Mouse (Mus musculus): ENCODE data around the gene Dna2. TPM values are rescaled to one million over a fixed set of nuclear protein-coding genes. Genes with fewer than 3 reads are reported as not detected.
A peak's percentile ranks its signal among the peaks of the same experiment; 100 is the strongest.

Gene Dna2
- polyA plus RNA-seq, 1 experiment from 2014 or later = 22.0 TPM

DNA sequence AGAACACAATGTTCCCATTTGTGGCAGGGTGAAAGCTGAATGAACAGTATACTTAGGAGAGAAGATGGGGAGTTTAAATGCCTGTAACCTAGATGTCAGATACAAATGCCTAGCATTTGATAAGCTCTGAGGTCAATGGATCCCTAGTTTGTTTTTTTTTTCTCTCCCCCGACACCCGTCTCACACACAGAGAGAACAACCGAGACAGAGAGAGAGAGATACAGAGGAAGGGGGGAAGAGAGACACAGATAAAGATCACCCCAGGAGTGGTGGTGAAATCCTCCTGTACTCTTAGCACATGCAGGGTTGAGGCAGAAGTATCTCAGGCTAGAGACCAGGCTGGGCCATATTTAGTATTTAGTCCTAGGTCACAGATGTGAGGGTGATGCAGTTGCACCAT lies 27.8 kb upstream of the Dna2 start:
- H3K4me2 ChIP-seq = no peak overlapping the region

DNA sequence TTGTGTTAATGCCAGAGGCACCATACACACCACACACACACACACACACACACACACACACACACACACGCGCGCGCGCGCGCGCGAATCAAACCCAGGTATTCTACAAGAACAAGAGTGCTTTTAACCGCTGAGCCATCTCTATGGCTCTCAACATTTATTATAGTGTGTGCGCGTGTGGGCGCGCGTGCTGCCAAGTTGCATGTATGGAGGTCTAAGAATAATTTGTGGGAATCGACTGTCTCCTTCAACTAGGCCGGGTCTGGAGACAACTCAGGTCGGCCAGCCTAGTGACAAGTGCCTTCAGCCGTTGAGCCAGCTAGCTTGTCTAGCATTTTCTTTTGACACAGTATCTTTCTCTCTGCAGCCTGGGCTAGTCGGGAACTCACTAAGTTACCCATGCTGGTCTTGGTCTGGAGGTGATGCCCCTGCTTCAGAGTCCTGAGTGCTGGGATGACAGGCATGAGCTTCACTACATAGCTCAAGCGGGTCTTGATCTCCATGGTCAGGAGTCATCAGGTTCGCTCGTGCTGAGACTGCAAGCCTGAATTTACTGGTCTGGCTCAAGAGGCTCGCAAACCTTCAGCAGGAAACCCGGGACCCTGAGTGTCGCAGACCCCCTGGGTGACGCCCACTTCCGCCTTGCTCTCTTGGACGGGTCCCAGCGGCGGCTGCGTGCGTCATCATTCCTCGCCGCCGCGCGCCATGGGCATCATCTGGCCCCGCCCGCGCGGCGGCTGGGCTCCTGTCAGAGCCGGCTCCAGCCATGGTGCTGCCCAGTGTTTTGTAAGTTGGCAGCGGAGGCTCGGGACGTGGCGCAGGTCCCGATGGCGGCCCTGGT lies 26.7 kb upstream of the Dna2 start, which contains the start of gene Slc25a16:
Gene Slc25a16, plus strand, starts transcription at position 709 of the 841 bp plus-strand sequence.
- Histone ChIP-seq H3K9ac (ENCODE audit: low read length) (peak within 1 kb of the TSS; percentile 86), H3K4me3 (ENCODE audit: low read depth, low read length) (peak within 1 kb of the TSS; percentile 95), H3K4me2 (peak within 1 kb of the TSS; percentile 92), H3K9me3 (ENCODE audit: control insufficient read depth, low read length) (no peaks in the 10 kb centered on the region), H3K36me3 (ENCODE audit: control insufficient read depth, insufficient read depth, low read length) (no peaks in the 10 kb centered on the region), H3K4me1 (ENCODE audit: control insufficient read depth, insufficient read depth, low read length) (peaks cover 5% of the 10 kb centered on the region), H3K27me3 (ENCODE audit: control insufficient read depth, insufficient read depth, low read length) (no peaks in the 10 kb centered on the region), H3K27ac (ENCODE audit: low read depth, low read length) (peak within 1 kb of the TSS; percentile 67)
- WGBS = 8% methylated on average over 49 of the region's 50 CpGs
- DNase-seq (ENCODE audit: low spot score, missing footprints) (peak; percentile 100), ATAC-seq (ENCODE audit: low FRiP score) (peak; percentile 99)

More for the DNA sequence above, 27.8 kb upstream of the Dna2 start:
- no peaks in the 10 kb centered on the region for H3K9me3 ChIP-seq (ENCODE audit: control insufficient read depth, low read length)
- DNase-seq (ENCODE audit: low spot score, missing footprints) = no peak
- no peak overlapping the region for H3K27ac ChIP-seq (ENCODE audit: low read depth, low read length)
- H3K9ac ChIP-seq (ENCODE audit: low read length) = no peak overlapping the region
- no peak overlapping the region for H3K4me3 ChIP-seq (ENCODE audit: low read depth, low read length)
- WGBS = 81% methylated on average over 3 of the region's 3 CpGs
- H3K4me1 ChIP-seq (ENCODE audit: control insufficient read depth, insufficient read depth, low read length) = peaks cover 5% of the 10 kb centered on the region
- H3K36me3 ChIP-seq (ENCODE audit: control insufficient read depth, insufficient read depth, low read length) = no peaks in the 10 kb centered on the region
- H3K27me3 ChIP-seq (ENCODE audit: control insufficient read depth, insufficient read depth, low read length) = no peaks in the 10 kb centered on the region
- no peak for ATAC-seq (ENCODE audit: low FRiP score)

DNA sequence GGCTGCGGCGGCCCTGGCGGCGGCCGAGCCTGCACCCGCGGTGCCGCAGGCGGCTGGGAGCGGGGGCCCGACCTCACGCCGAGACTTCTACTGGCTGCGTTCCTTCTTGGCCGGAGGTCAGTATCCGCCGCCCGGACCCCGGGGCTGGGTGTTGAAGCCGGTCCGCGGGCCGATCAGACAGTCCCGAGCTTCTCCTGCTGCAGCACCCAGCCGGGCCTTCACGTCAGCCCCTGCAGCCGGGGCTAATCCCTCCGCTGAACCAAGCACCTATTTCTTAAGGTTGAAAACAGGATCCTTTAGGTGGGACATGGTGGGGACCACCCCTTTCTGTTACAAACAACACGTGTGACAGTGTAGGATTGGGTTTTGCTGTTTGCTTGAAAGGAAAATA lies 26.1 kb upstream of the Dna2 start:
- under 1% methylated on average over 29 of the region's 29 CpGs for WGBS
- no peaks in the 10 kb centered on the region for H3K36me3 ChIP-seq (ENCODE audit: control insufficient read depth, insufficient read depth, low read length)
- ATAC-seq (ENCODE audit: low FRiP score) = peak; percentile 83

DNA sequence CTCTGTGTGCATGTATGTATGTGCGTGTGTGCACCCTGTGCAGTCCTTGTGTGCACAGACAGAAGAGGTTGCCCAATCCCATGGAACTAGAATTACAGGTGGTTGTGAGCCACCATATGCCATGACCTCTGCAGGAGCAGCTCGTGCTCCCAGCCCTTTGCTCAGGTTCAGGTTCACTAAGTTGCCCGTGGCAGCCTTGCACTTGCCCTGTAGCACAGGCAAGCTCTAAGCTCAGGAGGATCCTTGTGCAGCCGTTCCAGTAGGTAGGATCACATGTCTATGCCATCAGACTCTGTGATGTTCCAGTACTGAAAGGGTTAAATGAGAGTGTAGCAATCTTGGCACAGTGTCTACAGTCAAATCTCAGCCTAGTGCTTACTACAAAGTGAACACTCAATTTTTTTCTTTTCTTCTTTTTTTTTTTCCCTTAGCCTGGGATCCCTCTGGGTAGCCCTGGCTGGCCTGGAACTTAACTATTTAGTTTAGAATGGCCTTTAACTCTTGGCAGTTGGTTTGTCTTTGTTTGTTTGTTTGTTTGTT lies 22.7 kb upstream of the Dna2 start:
- Histone ChIP-seq H3K4me3 (ENCODE audit: low read depth, low read length) (no peak overlapping the region), H3K4me1 (ENCODE audit: control insufficient read depth, insufficient read depth, low read length) (peaks cover 5% of the 10 kb centered on the region), H3K27ac (ENCODE audit: low read depth, low read length) (no peak overlapping the region), H3K9ac (ENCODE audit: low read length) (no peak overlapping the region), H3K4me2 (no peak overlapping the region), H3K36me3 (ENCODE audit: control insufficient read depth, insufficient read depth, low read length) (peaks cover 6% of the 10 kb centered on the region; the same call in 1 of the 2 replicates), H3K9me3 (ENCODE audit: control insufficient read depth, low read length) (no peaks in the 10 kb centered on the region), H3K27me3 (ENCODE audit: control insufficient read depth, insufficient read depth, low read length) (no peaks in the 10 kb centered on the region)
- WGBS = 89% methylated on average over 4 of the region's 4 CpGs
- ATAC-seq (ENCODE audit: low FRiP score) (no peak), DNase-seq (ENCODE audit: low spot score, missing footprints) (no peak)

More for the DNA sequence above, 26.1 kb upstream of the Dna2 start:
- peak overlapping the region; percentile 67 for H3K27ac ChIP-seq (ENCODE audit: low read depth, low read length)
- peaks cover 5% of the 10 kb centered on the region for H3K4me1 ChIP-seq (ENCODE audit: control insufficient read depth, insufficient read depth, low read length)
- H3K4me2 ChIP-seq = peak overlapping the region; percentile 92
- no peaks in the 10 kb centered on the region for H3K9me3 ChIP-seq (ENCODE audit: control insufficient read depth, low read length)
- H3K4me3 ChIP-seq (ENCODE audit: low read depth, low read length) = peak overlapping the region; percentile 95
- H3K27me3 ChIP-seq (ENCODE audit: control insufficient read depth, insufficient read depth, low read length) = no peaks in the 10 kb centered on the region
- no peak for DNase-seq (ENCODE audit: low spot score, missing footprints)
- peak overlapping the region; percentile 86 for H3K9ac ChIP-seq (ENCODE audit: low read length)

DNA sequence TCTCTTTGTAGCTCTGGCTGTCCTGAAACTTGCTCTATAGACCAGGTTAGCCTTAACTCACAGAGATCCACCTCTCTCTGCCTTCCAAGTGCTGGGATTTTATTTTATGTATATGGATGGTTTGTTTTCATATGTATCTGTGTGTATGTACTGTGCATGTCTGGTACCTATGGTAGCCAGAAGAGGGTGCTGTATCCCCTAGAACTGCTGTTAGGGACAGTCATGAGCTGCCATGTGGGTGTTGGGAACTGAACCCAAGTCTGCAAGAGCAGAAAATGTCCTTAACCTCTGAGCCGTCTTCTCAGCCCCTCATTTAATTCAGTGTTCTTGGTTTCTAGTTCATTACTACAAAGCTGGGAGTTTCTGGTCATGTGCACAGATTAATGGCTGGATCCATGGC lies 14.4 kb upstream of the Dna2 start:
- Histone ChIP-seq H3K27ac (ENCODE audit: low read depth, low read length) (no peak overlapping the region), H3K4me3 (ENCODE audit: low read depth, low read length) (no peak overlapping the region), H3K4me2 (no peak overlapping the region), H3K4me1 (ENCODE audit: control insufficient read depth, insufficient read depth, low read length) (no peaks in the 10 kb centered on the region), H3K9me3 (ENCODE audit: control insufficient read depth, low read length) (no peaks in the 10 kb centered on the region), H3K27me3 (ENCODE audit: control insufficient read depth, insufficient read depth, low read length) (no peaks in the 10 kb centered on the region), H3K36me3 (ENCODE audit: control insufficient read depth, insufficient read depth, low read length) (peaks cover 6% of the 10 kb centered on the region; the same call in 1 of the 2 replicates), H3K9ac (ENCODE audit: low read length) (no peak overlapping the region)
- DNase-seq (ENCODE audit: low spot score, missing footprints) = no peak
- WGBS = 88% methylated on average over 1 of the region's 1 CpGs
- no peak for ATAC-seq (ENCODE audit: low FRiP score)

DNA sequence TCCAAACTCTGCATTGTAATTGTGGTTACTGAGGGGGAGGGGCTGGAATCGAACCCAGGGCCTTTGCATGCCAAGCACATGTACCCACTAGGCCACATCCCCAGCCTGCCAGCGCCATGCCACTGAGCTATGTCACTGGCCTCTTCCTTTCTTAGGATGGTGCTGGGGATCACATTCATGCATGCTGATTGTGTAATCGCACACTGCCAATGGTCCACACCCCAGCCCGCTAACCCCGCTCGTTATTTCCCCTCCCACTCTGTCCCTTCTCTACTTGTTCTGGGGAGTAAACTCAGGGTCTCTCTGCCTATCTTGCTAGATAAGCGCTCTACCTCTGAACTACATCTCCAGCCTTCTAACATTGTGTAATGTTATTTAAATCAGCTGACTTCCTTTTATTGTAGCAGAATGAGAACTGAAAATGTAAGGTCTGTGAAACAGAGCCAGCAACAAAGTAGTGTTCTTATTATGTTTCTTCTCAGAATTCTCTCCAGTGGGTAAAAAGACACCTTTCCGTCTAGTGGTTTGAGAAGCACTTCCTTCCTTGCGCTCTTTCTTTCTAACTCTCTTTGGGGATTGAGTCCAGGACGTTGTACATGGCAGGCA lies 1.7 kb upstream of the Dna2 start:
- Histone ChIP-seq H3K36me3 (ENCODE audit: control insufficient read depth, insufficient read depth, low read length) (peaks cover 2% of the 10 kb centered on the region; the same call in 1 of the 2 replicates), H3K4me3 (ENCODE audit: low read depth, low read length) (no peak overlapping the region), H3K4me1 (ENCODE audit: control insufficient read depth, insufficient read depth, low read length) (no peaks in the 10 kb centered on the region), H3K9ac (ENCODE audit: low read length) (no peak overlapping the region), H3K27ac (ENCODE audit: low read depth, low read length) (no peak overlapping the region), H3K27me3 (ENCODE audit: control insufficient read depth, insufficient read depth, low read length) (no peaks in the 10 kb centered on the region), H3K4me2 (no peak overlapping the region), H3K9me3 (ENCODE audit: control insufficient read depth, low read length) (no peaks in the 10 kb centered on the region)
- DNase-seq (ENCODE audit: low spot score, missing footprints) (no peak), ATAC-seq (ENCODE audit: low FRiP score) (no peak)
- 86% methylated on average over 10 of the region's 10 CpGs for WGBS

DNA sequence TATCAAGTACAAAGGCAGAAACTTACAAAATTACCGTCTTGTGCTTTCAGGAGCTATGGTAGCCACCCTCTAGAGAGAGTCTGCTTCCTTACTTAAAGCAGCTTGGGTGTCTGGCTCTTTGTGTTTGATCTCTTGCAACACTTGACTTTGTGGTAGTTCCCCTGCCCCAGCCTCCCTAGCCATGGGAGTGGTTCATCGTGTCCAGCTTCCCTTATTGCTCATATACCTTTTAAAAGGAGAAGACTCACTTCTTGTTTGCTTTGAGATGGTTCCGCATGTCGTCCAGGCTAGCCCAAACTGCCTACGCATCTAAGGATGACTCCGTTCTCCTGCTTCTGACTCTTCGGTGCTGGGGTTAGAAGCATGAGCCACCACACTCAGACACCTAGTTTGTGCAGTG lies 1.7 kb downstream of the Dna2 start:
- no peak overlapping the region for H3K9ac ChIP-seq (ENCODE audit: low read length)
- H3K27me3 ChIP-seq (ENCODE audit: control insufficient read depth, insufficient read depth, low read length) = no peaks in the 10 kb centered on the region
- peaks cover 6% of the 10 kb centered on the region; the same call in 1 of the 2 replicates for H3K36me3 ChIP-seq (ENCODE audit: control insufficient read depth, insufficient read depth, low read length)
- H3K4me2 ChIP-seq = no peak overlapping the region
- H3K4me1 ChIP-seq (ENCODE audit: control insufficient read depth, insufficient read depth, low read length) = no peaks in the 10 kb centered on the region
- H3K27ac ChIP-seq (ENCODE audit: low read depth, low read length) = no peak overlapping the region
- H3K9me3 ChIP-seq (ENCODE audit: control insufficient read depth, low read length) = no peaks in the 10 kb centered on the region
- no peak for ATAC-seq (ENCODE audit: low FRiP score)
- WGBS = 95% methylated on average over 7 of the region's 7 CpGs
- no peak for DNase-seq (ENCODE audit: low spot score, missing footprints)
- no peak overlapping the region for H3K4me3 ChIP-seq (ENCODE audit: low read depth, low read length)

DNA sequence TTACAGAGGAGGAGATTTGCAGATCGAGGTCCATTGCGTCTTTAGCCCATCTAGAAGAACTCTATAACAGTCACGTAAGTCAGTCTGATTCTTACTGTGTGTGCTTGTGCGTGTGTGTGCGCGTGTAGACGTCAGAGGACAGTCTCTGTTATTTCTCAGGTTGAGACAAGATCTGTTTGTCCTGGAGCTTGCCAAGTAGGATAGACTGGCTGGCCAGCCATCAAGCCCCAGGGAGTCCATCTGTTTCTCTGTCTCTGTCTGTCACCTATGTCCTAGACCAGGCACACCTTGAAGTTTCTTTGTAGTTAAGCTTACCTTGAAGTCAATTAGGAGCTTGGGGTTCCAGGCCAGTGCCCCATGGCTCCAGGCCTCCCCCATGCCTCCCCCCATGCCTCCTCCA lies 17.1 kb downstream of the Dna2 start:
- no peak overlapping the region for H3K9ac ChIP-seq (ENCODE audit: low read length)
- 96% methylated on average over 7 of the region's 7 CpGs for WGBS
- H3K9me3 ChIP-seq (ENCODE audit: control insufficient read depth, low read length) = no peaks in the 10 kb centered on the region
- ATAC-seq (ENCODE audit: low FRiP score) (no peak), DNase-seq (ENCODE audit: low spot score, missing footprints) (no peak)
- peaks cover 32% of the 10 kb centered on the region for H3K36me3 ChIP-seq (ENCODE audit: control insufficient read depth, insufficient read depth, low read length)
- no peak overlapping the region for H3K4me2 ChIP-seq
- H3K4me3 ChIP-seq (ENCODE audit: low read depth, low read length) = no peak overlapping the region
- H3K27ac ChIP-seq (ENCODE audit: low read depth, low read length) = no peak overlapping the region
- H3K4me1 ChIP-seq (ENCODE audit: control insufficient read depth, insufficient read depth, low read length) = no peaks in the 10 kb centered on the region
- no peaks in the 10 kb centered on the region for H3K27me3 ChIP-seq (ENCODE audit: control insufficient read depth, insufficient read depth, low read length)

DNA sequence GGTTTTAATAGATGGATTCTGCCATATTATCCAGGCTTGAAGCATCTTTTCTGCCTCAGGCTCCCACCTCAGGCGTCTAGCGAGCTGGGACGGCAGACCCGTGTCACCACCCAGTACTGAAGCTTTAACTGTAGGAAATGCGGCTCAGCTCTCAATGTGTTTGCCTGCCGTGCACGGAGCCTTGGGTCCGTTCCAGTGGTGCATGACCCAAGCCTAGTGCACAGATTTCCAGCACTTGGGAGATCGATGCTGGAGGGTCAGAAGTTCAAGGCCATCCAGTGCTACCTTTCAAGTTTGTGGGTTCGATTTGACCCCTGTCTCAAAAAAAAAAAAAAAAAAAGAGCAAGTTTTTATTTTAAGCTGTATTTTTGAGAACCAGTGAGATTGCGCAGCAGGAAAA lies 19.0 kb downstream of the Dna2 start:
- ATAC-seq (ENCODE audit: low FRiP score) (no peak), DNase-seq (ENCODE audit: low spot score, missing footprints) (no peak)
- no peak overlapping the region for H3K4me2 ChIP-seq
- H3K27me3 ChIP-seq (ENCODE audit: control insufficient read depth, insufficient read depth, low read length) = no peaks in the 10 kb centered on the region
- H3K36me3 ChIP-seq (ENCODE audit: control insufficient read depth, insufficient read depth, low read length) = peaks cover 30% of the 10 kb centered on the region
- no peak overlapping the region for H3K9ac ChIP-seq (ENCODE audit: low read length)
- H3K27ac ChIP-seq (ENCODE audit: low read depth, low read length) = no peak overlapping the region
- H3K4me3 ChIP-seq (ENCODE audit: low read depth, low read length) = no peak overlapping the region
- H3K9me3 ChIP-seq (ENCODE audit: control insufficient read depth, low read length) = no peaks in the 10 kb centered on the region
- H3K4me1 ChIP-seq (ENCODE audit: control insufficient read depth, insufficient read depth, low read length) = no peaks in the 10 kb centered on the region
- 95% methylated on average over 11 of the region's 11 CpGs for WGBS

Data from midbrain, embryonic 11.5 days (tissue).